Mouse (Mus musculus): ENCODE measurements around the gene Gamt. TPM values are rescaled to one million over a fixed set of nuclear protein-coding genes. Genes with fewer than 3 reads are reported as not detected.
"Not testable (repeated sequence)": the region's sequence is repeated elsewhere in the genome, so short reads cannot be mapped to it uniquely, and the experiment has no call there.

The Gamt gene
- total RNA-seq, 2 experiments from 2014 or later: 27.4 to 28.7 TPM

- no peak for DNase-seq (ENCODE audit: low spot score)
These were observed 1.4 kb downstream of the Gamt start for GRCm38 (mm10) chr10:80259463-80259805.

DNA sequence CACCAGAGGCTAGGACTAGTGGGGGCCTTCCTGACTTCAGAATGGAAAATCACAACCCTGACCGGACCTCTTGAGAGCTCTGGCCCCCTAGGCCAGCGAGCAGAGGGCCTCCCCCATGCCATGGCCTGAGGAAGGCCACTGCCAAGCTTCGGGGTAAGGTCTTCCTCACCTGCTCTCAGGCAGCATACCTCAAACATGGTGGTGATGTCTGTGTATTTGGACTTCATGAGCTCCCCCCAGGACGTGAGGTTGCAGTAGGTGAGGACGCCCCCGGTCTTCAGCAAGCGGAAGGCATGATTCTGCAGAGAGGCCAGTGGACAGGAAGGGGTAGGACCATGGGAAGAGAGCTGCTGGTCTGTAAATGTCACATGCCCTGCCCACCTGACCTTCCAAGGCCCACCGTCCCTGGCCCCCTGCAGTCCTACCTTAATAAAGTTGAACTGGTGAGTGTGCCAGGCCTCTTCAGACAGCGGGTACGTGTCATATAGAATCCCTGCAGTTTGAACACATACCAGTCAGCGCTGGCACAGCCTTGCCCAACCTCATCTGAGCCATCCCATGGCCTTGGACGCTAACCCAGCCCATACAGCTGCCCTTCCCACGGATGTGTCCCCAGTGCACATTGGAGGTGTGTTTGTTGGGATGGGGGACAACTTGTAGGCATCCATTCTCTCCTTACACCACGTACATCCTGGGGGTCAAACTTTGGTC is 1.9 kb downstream of the Gamt start:
- DNase-seq (ENCODE audit: low spot score): no peak

- no peak for DNase-seq (ENCODE audit: low spot score)
These were observed 2.9 kb downstream of the Gamt start for GRCm38 (mm10) chr10:80257936-80258335.

DNA sequence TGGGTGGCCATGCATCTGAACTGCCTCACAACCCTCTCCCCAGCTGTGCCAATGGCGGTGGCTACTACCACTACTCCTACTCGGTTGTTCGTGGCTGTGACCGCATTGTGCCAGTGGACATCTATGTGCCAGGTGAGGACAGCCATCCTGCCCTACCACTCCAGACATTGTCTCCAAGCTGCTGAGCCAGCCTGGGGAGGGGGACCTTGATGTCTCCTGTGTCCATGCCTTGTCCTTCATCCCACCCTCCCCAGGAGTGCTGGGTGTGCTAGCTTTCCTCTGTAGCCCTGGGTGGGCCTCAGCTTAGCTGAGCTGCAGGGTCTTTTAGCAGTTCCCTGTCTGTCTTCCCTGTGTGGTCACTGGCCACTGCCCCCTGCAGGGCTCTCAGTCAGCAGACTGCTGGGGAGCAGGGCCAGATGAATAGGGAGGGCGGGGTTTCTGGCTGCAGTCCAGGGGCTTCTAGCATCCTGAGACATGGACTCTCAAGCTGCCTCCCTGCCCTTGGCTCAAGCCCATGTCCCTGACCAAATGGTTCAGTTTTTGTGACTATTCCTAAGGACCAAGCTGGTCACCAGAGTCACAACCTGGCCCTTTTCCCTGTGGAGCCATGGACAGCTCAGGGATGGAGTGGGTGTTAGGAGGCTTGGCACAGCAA is 4.8 kb downstream of the Gamt start:
- DNase-seq (ENCODE audit: low spot score): no peak

GRCm38 (mm10) chr10:80254331-80255297 is 6.2 kb downstream of the Gamt start:
- DNase-seq (ENCODE audit: low spot score): no peak

DNA sequence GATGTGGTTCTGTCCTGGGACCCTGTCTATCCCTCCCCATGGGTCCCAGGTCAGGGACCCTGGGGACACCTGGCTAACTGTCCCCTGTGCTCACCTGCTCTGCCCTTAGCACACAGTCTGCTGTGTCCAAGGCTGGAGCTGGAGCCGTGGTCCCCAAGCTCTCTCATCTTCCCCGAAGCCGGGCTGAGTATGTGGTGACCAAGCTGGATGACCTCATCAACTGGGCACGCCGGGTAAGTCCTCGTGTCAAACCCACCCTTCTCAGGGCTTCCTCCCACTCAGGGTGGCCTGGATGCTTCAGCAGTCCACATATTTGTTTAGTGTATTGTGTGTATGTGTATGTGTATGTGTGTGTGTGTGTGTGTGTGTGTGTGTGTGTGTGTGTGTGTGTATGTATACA is 7.3 kb downstream of the Gamt start:
- DNase-seq (ENCODE audit: low spot score): no peak

DNA sequence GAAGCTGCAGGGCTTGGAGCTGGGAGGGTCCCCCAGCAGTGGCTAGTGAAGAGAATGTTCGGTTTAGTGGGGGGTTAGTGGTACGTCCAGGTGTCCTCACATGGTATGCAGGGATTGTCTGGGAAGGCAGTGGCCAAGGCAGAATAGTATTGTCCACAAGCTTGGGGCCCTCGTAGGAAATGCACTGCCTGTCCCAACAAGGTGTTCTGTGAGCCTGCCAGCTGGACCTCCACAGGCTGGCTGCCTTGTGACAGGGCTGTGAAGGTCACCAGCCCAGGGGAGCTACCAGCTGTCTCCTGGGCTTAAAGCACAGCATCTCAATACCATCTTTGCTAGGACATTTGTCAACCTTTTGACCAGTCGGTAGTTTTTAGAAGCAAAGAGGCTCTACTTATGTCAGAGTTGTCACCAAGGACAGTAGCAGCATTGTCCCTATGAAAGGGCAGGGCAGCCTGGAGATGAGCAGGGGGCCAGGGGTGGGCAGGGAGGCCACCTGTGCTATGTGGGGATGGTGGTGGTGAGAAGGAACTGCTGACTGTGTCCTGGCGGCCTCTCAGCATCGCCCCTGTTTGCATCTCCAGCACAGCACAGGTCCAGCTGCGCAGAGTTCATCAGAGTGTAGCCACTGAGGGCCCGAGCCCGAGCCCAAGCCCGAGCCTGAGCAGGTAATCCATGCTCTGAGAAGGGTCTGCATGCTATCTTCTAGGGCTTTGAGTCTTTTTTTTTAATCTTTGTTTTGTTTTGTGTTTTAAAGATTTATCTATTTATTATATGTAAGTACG is 8.1 kb downstream of the Gamt start:
- DNase-seq (ENCODE audit: low spot score): peak; percentile 50

GRCm38 (mm10) chr10:80252011-80252410 is 8.8 kb downstream of the Gamt start:
- DNase-seq (ENCODE audit: low spot score): no peak

GRCm38 (mm10) chr10:80250573-80250972 is 10.2 kb downstream of the Gamt start:
- DNase-seq (ENCODE audit: low spot score): no peak

DNA sequence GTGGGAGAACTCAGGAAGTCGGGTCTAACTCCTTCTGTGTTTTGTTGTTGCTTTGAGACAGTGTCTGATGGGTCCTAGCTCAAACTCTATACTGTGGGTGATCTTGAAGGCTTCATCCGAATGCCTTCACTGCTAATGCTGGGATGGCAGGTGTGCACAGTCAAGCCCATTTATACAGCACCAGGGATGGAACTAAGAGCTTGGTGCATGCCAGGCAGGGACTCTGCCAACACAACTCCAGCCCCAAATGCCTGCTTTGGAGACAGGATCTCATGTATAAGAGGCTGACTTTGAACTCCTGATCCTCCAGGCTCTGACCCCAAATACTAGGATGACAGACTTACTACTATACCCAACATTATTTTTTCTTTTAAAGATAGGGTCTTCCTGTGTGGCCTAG is 10.8 kb downstream of the Gamt start:
- no peak for DNase-seq (ENCODE audit: low spot score)

- DNase-seq (ENCODE audit: low spot score): peak; percentile 97
These were observed 11.7 kb downstream of the Gamt start, which contains the start of gene Ndufs7 for GRCm38 (mm10) chr10:80248971-80249640. Ndufs7 (plus strand) TSS chr10:80249121.

DNA sequence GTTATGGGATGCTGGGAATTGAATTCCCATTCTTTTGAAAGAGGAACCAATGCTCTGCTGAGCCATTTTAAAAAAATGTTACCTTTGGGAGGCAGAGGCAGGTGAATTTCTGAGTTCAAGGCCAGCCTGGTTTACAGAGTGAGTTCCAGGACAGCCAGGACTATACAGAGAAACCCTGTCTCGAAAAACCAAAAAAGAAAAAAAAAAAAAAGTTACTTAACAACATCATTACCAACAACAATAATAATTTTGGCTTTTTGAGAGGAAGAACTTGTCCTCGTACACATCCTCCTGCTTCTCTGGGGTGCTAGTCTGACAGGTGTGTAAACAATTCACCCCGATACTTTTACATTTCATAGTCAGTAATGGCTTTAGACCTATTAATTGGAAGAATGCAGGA is 12.4 kb downstream of the Gamt start:
- not testable (repeated sequence) for DNase-seq (ENCODE audit: low spot score)

DNA sequence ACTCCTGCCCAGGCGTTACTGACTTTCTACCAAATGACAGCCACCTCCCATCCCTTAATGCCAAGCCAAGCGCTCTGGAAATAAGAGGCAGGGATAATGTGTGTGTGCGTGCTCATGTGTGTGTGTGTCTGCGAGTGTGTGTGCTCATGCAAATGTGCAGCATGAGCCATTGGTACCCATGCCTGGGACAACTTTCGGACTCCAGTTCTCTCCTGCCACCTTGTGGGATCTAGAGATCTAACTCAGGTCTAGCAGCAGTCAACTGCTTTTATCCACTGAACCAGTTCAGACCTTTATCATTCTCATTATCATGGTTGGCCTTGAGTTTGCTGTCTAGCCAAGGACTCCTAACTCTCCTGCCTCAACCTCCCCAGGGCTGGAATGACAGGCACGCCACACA is 13.0 kb downstream of the Gamt start:
- DNase-seq (ENCODE audit: low spot score): no peak

GRCm38 (mm10) chr10:80245600-80245999 is 15.2 kb downstream of the Gamt start:
- DNase-seq (ENCODE audit: low spot score): peak; percentile 86

DNA sequence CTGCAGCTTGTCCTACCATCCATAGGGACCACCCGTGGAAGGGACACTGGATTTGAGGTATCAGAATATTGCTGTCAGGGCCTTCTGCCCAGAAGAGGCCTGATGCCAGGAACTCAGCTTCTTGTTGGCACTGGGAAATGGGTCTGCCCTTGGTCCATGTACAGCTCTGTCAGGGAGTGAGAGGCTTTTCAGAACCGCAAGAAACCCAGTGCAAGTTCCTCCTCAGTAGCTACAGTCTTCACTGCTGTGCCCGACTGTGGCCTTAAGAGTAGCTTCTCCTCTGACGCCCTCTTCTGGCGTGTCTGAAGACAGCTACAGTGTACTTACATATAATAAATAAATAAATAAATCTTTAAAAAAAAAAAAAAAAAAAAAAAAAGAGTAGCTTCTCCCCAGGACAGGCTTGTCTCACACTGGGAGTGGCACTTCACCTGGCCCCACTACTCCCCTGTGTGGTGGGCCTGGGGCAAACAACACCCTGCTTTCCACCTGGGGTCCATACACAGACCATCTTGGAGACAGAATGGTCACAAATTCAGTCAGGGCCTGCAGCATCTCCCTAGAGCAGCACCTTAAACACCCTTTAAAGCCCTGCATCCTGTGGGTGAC is 15.9 kb downstream of the Gamt start:
- DNase-seq (ENCODE audit: low spot score): no peak

DNA sequence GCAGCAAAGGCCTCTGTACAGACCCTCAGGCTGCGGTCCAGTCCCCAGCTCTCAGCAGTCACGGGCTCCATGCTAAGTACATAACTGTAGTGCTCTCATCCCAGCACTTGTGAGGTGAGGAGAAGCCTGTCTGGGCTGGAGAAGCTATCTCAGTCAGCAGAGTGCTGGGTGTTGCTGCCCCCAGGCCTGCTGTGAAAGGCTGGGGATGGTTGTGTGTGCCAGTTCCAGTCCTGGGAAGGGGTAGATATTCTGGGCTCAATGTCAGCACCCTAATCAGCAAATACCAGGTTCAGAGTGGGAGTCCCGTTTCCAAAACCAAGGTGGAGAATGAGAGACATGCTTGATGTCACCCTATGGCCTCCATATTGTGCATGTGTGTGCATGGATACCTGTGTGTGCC is 18.2 kb downstream of the Gamt start:
- DNase-seq (ENCODE audit: low spot score): no peak

- no peak for DNase-seq (ENCODE audit: low spot score)
These were observed 18.7 kb downstream of the Gamt start for GRCm38 (mm10) chr10:80242088-80242487.

GRCm38 (mm10) chr10:80239791-80240190 is 21.0 kb downstream of the Gamt start:
- DNase-seq (ENCODE audit: low spot score): no peak

DNA sequence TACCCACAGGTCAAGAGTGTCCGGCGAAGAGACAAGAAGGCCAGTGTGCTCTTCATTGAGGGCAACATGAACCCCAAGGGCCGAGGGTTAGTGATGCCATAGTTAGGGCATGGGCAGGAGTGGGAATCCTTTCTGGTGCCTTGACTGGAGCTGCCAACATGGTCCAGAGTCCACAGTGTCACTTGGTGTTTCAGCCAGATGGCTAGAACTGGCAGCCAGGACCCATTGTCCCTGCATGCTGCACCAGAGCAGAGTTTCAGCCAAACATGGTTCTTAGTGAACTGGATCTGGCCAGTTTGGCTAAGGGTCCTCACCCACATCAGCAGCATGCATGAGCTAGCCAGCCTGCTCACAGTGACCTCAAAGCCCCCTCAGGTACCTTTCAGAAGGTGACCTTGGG is 22.5 kb downstream of the Gamt start:
- DNase-seq (ENCODE audit: low spot score): no peak

DNA sequence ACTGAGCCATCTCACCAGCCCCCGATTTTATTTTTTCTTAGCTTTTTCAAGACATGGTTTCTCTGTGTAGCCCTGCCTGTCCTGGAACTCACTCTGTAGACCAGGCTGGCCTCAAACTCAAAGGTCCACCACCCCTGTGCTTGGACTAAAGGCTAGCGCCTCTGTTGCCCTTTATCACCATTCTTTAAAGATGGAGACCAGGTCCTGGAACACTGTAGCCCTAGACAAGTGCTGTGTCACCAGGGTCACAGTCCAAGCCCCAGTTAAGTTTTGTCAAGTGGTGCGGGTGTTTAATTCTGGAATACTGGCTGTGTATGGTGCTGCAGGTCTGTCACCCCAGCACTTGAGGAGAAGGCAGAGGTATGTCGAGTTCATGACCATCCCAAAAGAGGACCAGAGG is 23.8 kb downstream of the Gamt start:
- DNase-seq (ENCODE audit: low spot score): no peak
